Mouse (Mus musculus) G1E (cell line): ENCODE measurements around the gene Gcn1l1. TPM values are rescaled to one million over a fixed set of nuclear protein-coding genes. Genes with fewer than 3 reads are reported as not detected.

Experiments
- ATAC-seq: 2 replicates; pipeline ENCODE4 v1.8.0; 2016; ENCODE audit warnings: mild to moderate bottlenecking; ENCODE audit not compliant: insufficient number of reproducible peaks, poor library complexity, low FRiP score, severe bottlenecking; ENCODE audit errors: extremely low read depth
- DNase-seq: peaks from one replicate; pipeline ENCODE4 v3.0.0; 2012; ENCODE audit warnings: low spot score
- H3K27me3 ChIP-seq: 2 replicates; pipeline ENCODE4 v1.6.1; 2012; ENCODE audit warnings: mild to moderate bottlenecking, low read length, inconsistent platforms; ENCODE audit not compliant: insufficient read depth
- H3K36me3 ChIP-seq: replicated peaks from 2 replicates; pipeline ENCODE3; 2012; ENCODE audit warnings: mild to moderate bottlenecking, inconsistent platforms
- H3K4me1 ChIP-seq: 2 replicates; pipeline ENCODE4 v1.6.1; 2012; ENCODE audit warnings: low read depth, low read length, inconsistent platforms, mixed read lengths; ENCODE audit not compliant: insufficient read depth
- H3K4me3 ChIP-seq: 2 replicates; pipeline ENCODE4 v1.5.1; 2012; ENCODE audit warnings: low read depth, mild to moderate bottlenecking, inconsistent platforms, low read length, moderate library complexity, mixed read lengths
- H3K9me3 ChIP-seq: replicated peaks from 2 replicates; pipeline ENCODE4 v1.6.1; 2012; ENCODE audit warnings: inconsistent platforms
- CTCF ChIP-seq: IDR thresholded peaks from 2 replicates; pipeline ENCODE4 v1.5.1; 2012; ENCODE audit warnings: low read depth, low read length, inconsistent platforms, mixed read lengths
- GATA1 ChIP-seq: IDR thresholded peaks from 2 replicates; pipeline ENCODE4 v1.6.1; 2012; ENCODE audit warnings: borderline replicate concordance, low read length, inconsistent platforms, mixed read lengths
- GATA2 ChIP-seq: IDR thresholded peaks from 2 replicates; pipeline ENCODE4 v1.6.1; 2012; ENCODE audit warnings: low read depth, low read length, inconsistent platforms, borderline replicate concordance
- POLR2AphosphoS5 ChIP-seq: IDR thresholded peaks from 2 replicates; pipeline ENCODE4 v1.6.1; 2012; ENCODE audit warnings: low read depth, low read length, inconsistent platforms; ENCODE audit not compliant: insufficient replicate concordance
- TAL1 ChIP-seq: conservative IDR thresholded peaks from 2 replicates; pipeline ENCODE4 v1.6.1; 2012; ENCODE audit warnings: low read depth, low read length, inconsistent platforms, mixed read lengths
- polyA plus RNA-seq: library from polyadenylated mRNA; stranded (reverse); fragments of >175 nt; gene quantifications from 2 replicates; pipeline ENCODE4 v1.2.3, GENCODE M21; 2012
- total RNA-seq, 2 experiments: library from RNA; stranded (forward) in 1 of 2; stranded (reverse) in 1 of 2; fragments of 200-1000 nt in 1 of 2; fragments of >200 nt in 1 of 2; fragmentation: Nextera tagmentation in 1 of 2; gene quantifications; 2 replicates each; pipeline ENCODE4 v1.2.3; 2014 to 2017

Gene Gcn1l1
- total and polyA plus RNA-seq, 3 experiments, result 44.6 to 158 (median 96.0) TPM

GRCm38 (mm10) chr5:115644192-115644591 lies 79.1 kb downstream of the Gcn1l1 start:
- no peaks in the 10 kb centered on the region for H3K9me3 ChIP-seq
- ATAC-seq (no peak), DNase-seq (no peak)
- peaks cover 51% of the 10 kb centered on the region for H3K4me1 ChIP-seq
- TF ChIP-seq POLR2AphosphoS5 (no peak), TAL1 (no peak), CTCF (no peak), GATA2 (no peak), GATA1 (no peak)
- H3K36me3 ChIP-seq, result peaks cover 100% of the 10 kb centered on the region
- H3K4me3 ChIP-seq, result no peak overlapping the region
- no peaks in the 10 kb centered on the region for H3K27me3 ChIP-seq

GRCm38 (mm10) chr5:115648876-115649275 lies 83.8 kb downstream of the Gcn1l1 start:
- Histone ChIP-seq H3K36me3 (peaks cover 76% of the 10 kb centered on the region), H3K4me1 (peaks cover 56% of the 10 kb centered on the region), H3K27me3 (no peaks in the 10 kb centered on the region), H3K4me3 (no peak overlapping the region), H3K9me3 (no peaks in the 10 kb centered on the region)
- DNase-seq (no peak), ATAC-seq (no peak)
- TF ChIP-seq CTCF, result no peak
- no peak for TF ChIP-seq GATA2
- no peak for TF ChIP-seq POLR2AphosphoS5
- no peak for TF ChIP-seq GATA1
- TF ChIP-seq TAL1, result no peak

GRCm38 (mm10) chr5:115649699-115650098 lies 84.6 kb downstream of the Gcn1l1 start:
- DNase-seq (no peak), ATAC-seq (no peak)
- Histone ChIP-seq H3K4me3 (no peak overlapping the region), H3K9me3 (no peaks in the 10 kb centered on the region), H3K36me3 (peaks cover 68% of the 10 kb centered on the region), H3K4me1 (peaks cover 51% of the 10 kb centered on the region), H3K27me3 (no peaks in the 10 kb centered on the region)
- TF ChIP-seq POLR2AphosphoS5 (no peak), CTCF (no peak), GATA1 (no peak), TAL1 (no peak), GATA2 (no peak)

GRCm38 (mm10) chr5:115650885-115651284 lies 85.8 kb downstream of the Gcn1l1 start:
- ATAC-seq (no peak), DNase-seq (no peak)

GRCm38 (mm10) chr5:115651821-115652220 lies 86.8 kb downstream of the Gcn1l1 start:
- no peak overlapping the region; the same call in 1 of the 2 replicates for H3K4me3 ChIP-seq
- DNase-seq, result no peak
- no peaks in the 10 kb centered on the region for H3K9me3 ChIP-seq

More at GRCm38 (mm10) chr5:115650885-115651284, 85.8 kb downstream of the Gcn1l1 start:
- Histone ChIP-seq H3K4me1 (peaks cover 51% of the 10 kb centered on the region), H3K9me3 (no peaks in the 10 kb centered on the region), H3K27me3 (peaks cover 2% of the 10 kb centered on the region), H3K36me3 (peaks cover 56% of the 10 kb centered on the region), H3K4me3 (no peak overlapping the region)
- TF ChIP-seq CTCF (no peak), GATA1 (no peak), POLR2AphosphoS5 (no peak), GATA2 (no peak), TAL1 (no peak)

GRCm38 (mm10) chr5:115652681-115653575 lies 87.9 kb downstream of the Gcn1l1 start:
- DNase-seq, result peak; percentile 99
- peaks cover 59% of the 10 kb centered on the region for H3K4me1 ChIP-seq

More at GRCm38 (mm10) chr5:115651821-115652220, 86.8 kb downstream of the Gcn1l1 start:
- peaks cover 10% of the 10 kb centered on the region for H3K27me3 ChIP-seq
- peaks cover 47% of the 10 kb centered on the region for H3K36me3 ChIP-seq
- no peak for ATAC-seq
- TF ChIP-seq POLR2AphosphoS5, result no peak
- TF ChIP-seq CTCF, result no peak
- no peak for TF ChIP-seq TAL1
- TF ChIP-seq GATA1, result no peak
- TF ChIP-seq GATA2, result no peak
- H3K4me1 ChIP-seq, result peaks cover 51% of the 10 kb centered on the region

More at GRCm38 (mm10) chr5:115652681-115653575, 87.9 kb downstream of the Gcn1l1 start:
- peak; percentile 100 for ATAC-seq
- TF ChIP-seq CTCF (peak; percentile 75), POLR2AphosphoS5 (no peak)
- peak overlapping the region; percentile 73 for H3K4me3 ChIP-seq
- H3K36me3 ChIP-seq, result peaks cover 35% of the 10 kb centered on the region
- peaks cover 11% of the 10 kb centered on the region for H3K27me3 ChIP-seq
- no peaks in the 10 kb centered on the region for H3K9me3 ChIP-seq
